Mouse (Mus musculus) WW6 (cell line): ENCODE measurements around the gene Napb.
A peak's percentile ranks its signal among the peaks of the same experiment; 100 is the strongest.

Source experiments
- DNase-seq: peaks from one replicate; pipeline ENCODE4 v3.0.0-alpha.2; 2013; ENCODE audit warnings: low read depth, low spot score

Gene Napb

DNA sequence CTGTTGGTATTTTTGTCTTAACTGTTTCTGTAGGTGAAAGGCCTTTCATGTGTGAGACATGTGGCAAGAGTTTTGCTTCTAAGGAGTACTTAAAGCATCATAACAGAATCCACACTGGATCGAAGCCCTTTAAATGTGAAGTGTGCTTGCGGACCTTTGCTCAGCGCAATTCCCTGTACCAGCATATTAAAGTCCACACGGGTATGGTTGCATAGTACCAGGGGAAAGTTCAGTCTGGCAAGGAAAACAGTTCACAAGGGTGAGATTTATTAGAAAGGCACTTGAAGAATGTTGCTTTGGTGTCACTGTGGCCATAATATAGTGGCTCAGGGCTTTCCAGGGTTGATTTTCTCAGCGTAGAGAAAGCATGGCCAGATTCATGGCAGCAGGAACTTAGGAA, 44.3 kb downstream of the Napb start:
- DNase-seq, result no peak

DNA sequence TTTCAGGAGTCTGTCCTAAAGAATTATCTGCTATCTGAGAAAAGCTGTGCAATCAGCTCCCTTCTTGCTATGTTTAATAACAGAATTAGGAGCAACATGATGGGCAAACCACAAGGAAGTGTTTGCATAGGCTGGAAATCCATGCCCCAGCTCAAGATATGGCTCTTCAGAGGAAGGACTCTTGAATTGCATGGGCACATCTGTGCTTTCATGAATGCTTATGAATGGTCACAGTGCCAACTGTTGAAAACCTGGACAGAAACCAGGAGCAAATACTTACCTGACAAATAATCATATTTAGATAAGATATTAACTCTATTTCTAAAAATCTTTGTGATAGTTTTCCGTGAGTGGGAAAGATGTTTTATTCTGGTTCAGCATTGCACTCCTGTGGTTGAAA, 45.4 kb downstream of the Napb start:
- DNase-seq, result no peak

DNA sequence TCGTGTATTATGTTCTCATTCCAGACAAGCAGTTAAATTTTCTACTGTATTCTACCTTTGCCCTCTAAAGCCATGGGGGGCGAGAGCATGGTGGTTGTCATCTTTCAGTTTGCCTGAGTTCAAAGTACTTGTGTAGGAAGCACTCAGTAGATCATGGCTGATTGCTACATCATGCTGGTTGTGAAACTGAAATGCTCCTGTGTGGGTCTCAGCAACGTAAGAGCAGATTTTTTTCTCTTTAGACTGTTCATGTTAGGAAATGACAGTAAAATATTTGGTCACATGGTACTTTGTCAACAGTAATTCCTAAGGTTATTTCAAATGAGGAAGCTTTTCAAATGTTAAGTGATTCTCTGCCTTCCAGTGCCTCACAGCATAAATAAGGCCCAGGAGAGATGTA, 46.6 kb downstream of the Napb start:
- DNase-seq, result no peak

DNA sequence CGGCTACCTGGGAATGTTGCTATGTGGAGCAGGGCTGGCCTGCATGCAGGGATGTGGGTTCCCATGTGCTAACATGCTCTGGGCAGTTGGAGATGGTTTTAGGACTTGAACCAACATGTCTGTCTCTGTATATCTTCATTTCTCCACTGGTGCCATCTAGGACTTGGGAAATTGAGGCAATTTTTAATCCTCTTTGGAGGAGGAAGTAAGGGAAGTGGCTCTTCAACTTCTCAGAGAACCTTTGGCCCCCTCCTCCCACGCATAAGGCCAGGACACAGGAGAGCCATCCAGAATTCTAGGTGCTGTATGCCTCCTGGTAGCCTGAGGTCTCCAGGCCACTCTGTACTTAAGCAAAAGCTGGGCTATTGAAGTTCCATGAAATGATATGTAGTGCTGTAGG, 47.3 kb downstream of the Napb start:
- no peak for DNase-seq

DNA sequence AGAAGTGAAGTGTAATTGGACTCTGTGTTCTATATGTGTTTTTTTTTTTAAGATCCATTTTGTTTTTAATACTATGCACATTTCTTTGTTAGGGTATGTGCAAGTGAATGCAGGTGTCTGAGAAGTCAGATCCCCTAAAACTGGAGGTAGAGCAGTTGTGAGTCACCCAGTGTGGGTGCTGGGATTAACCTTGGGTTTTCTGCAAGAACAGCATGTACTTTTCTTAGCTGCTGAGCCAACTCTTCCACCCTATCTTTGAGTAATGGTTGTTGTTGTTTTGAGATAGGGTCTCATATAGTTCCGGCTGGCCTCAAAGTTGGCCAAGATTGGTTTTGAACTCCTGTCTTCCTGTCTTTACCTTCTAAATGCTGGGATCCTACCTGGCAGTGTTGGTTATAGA, 49.2 kb downstream of the Napb start:
- DNase-seq, result no peak

DNA sequence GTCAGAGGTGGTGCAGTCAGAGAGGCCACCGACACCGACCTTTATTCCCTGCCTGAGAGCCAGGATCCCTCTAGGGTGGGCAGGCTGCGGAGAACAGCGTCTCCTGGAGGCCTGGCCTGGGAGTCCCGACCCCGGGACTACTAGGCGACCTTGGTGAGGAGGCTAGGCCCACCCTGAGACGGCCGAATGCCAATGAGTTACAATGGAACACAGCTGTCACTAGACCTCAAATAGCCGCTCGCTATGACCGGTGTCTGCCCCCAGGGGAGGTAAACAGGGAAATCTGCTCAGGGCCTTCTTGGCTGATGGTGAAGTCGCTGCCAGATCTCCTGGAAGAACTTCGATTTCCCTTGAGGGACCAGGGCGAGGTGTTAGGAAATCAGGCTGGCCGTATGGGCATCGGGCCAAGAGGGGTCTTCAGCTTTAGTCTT, 50.8 kb downstream of the Napb start:
- DNase-seq, result no peak

DNA sequence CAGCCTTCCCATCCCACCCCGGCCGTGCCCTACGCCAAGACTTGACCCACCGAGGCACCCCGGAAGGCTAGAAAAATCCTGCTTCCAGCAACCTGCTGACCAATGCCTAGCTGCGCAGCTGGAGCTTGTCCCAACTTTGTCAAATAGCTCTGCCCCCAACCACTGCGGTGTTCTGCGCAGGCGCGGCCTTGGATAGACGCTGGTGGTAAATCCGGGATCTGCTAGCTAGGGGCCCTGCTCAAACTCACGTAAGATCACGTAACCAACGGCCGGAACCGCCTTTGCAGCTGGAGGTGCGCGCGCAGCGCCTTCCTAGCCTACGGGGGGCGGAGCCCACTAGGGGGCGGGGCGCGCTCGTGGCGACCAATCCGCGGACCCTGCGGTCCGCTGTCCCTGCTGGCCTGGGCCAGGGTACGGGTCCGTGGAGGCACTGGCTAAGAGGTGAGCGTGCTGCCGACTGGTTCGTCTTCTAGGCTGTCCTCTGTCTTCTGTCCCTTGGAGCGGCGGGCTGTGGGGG, 51.4 kb downstream of the Napb start, which contains the start of gene Gzf1:
Gene Gzf1, plus strand, starts transcription at position 249 of the 517 bp plus-strand sequence.
- DNase-seq, result peak; percentile 94

DNA sequence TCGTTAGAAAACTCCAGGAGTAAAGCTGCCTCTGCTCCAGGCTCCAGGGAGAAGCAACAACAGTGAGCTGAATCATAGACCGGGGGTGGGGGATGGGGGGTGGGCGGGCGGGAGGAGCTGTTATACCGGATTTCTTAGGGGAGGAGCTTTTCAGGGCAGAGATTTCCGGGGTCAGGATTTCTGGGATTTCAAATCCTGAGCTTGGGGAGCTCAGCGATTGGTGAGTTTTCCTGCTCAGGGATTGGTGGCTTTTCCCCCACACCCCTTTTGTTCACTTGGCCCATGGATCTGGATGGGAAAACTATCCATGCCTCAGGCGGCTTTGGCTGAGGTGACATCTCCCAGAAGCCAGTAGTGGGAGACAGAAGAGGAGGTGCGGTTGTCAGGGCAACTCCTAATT, 52.9 kb downstream of the Napb start:
- DNase-seq, result no peak

DNA sequence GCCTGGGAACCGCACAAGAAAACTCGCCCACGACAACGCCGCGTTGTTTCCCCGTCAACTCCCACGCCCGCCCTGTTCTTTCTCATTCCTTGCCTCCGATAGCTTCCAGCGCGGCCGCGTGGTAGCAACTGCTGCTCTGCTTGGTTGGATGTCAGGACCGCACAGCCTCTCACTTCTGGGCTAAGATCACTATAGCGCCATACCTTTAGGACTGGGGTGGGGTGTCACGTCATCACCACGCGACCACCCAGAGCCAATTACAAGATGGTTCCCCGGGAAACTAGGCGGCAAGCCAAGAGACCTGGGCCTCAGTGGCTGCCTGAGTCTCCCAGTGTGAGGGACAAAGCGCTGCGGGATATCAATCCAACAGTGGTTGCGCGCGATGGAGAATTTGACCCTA, 54.5 kb downstream of the Napb start:
- no peak for DNase-seq

DNA sequence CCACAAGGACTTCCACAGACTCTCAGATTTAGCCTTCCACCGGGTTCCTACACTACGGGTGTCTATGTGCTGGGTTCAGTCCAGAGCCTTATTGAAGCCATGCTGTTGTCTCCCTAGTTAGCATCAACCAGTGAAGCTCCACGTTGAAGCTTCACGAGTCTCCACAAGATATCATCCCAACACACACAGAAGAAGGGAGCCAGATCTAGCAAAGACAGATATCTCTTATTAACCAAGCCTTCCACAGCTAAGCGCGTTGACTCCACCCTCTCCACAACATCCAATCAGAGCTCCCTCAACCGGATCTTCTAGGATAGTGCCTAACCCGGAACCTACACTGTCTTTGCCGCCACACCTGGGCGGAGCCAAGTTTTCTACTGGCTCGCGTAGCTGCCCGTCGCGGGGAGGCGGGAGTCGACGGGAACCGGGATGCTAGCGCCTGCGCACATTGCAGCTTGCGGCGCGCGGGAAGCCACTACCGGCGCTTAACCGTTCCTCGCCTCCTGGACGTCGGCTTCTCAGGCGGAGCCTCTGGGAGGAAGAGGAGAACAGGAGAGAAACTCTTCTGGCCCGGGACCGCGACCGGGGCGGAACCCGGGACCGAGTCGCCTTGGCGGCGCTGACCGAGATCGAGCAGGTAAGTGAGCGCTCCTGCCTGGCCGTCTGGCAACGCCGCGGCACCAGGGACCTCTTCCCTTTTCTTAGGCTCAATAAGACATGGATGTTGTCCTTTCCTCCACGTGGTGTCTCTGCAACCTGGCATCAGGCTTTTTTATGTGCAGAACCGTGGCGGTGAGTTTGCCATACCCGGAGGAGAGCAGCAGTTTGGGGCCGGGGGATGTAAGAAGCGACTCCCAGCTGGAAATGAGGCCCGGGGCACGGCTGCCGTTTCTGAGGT, 59.8 kb downstream of the Napb start, which contains the start of gene Nxt1:
Gene Nxt1, plus strand, starts transcription at position 403 of the 898 bp plus-strand sequence.
- peak; percentile 86 for DNase-seq

DNA sequence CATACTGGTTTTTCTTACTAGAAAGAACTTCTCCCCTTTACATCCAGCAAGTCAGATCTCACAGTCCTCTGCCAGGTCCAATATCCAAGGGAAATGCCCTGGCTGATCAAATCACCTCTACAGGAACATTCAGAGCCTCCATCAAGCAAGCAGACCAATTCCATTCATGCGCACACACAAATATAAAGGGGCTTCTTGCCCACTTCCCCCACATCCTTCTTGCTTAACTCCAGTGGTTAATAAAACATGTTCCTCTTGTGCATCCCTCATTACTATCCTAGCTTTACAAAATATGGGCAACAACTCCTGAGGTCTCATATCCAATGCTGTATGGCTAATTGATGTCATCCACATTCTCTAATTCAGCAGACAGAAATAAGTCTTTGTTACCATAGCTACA, 68.8 kb downstream of the Napb start:
- no peak for DNase-seq

DNA sequence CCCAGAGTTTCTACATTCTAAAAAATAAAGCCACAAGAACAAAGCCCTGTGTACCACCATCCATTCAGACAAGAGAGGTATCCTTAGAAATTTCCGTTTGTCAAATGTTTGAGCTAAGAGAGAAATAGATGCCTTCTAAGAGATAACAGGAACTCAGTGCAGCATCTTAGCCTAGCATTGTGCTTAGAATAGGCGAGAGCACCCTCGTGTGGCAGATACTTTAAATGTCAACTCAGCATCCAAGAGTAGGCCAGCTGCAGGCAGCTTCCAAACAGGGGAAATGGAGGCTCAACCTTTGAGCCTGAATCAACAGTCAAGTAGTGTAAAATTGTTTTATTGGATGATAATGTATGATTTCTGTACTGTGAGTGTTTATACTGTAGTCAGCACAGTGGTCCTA, 77.3 kb downstream of the Napb start:
- DNase-seq, result no peak

DNA sequence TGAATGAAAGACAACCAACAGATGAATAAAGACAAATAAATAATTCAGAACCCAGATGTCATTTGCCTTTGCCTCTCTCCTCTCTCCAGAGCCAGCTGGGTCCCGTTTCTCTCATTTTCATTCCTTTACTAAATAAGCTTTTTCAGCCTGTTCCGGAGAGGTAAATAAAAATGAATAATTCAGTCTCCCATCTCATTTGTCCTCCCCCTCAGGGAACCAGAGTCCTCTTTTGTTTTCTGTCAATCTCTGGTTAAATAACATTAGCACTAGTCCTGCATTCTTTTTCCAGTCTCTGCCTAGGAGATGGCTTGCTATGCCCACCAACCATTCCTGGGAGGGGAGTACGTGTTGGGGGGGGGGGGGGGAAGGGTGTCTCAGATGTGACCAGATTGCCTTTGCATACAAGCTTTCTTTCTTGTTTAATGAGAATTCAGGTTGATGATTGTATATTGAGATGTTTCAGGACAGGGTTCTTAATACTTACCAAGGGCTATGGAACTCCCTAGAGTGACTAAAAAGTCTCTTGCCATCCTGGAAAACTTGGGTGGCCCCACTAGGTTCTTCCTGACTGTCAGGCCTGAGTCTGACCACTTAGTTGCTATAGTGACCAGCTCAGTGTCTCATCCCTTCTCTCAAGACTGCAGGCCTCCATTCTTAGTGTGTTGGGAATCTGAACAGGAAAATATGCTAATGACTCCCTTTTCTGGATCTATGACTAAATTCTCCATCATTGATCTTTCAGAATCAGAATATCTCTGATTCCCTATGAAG, 81.5 kb downstream of the Napb start:
- no peak for DNase-seq

DNA sequence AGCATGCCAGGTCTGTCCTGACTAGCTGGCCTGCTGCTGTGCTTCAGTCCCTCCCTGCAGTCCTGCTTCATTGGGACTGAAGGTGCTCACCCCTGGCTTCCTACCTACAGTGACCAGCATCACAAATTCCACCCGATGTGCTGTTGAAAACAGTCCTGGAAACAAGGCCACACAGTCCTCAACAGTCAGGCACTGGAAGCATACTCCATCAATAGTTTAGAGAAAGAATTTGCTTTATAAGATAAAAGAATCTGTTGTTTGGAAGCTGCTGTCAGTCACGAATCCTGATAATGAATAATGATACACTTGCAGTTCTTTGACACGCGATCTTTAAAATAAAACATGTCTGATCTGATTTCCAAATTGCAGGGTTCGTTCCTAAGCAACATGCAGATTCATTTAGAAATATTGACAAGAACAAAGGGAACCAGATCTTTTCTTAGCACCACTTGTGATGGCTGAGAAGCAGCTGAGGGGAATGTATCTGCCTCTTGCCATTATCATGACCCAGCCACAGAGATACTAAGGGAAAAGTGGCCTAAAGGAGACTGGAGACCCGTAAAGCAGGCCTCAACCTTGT, 87.8 kb downstream of the Napb start:
- DNase-seq, result no peak
